Mouse (Mus musculus): ENCODE measurements at regions not wholly inside any gene's neighbourhood (a gene's known extent, or its start where the extent isn't known, plus 50 kb on each side); places are given as distances from the start of the nearest gene placed in this dataset.
A peak's percentile ranks its signal among the peaks of the same experiment; 100 is the strongest.
"Not testable (repeated sequence)": the region's sequence is repeated elsewhere in the genome, so short reads cannot be mapped to it uniquely, and the experiment has no call there.

GRCm38 (mm10) chr4:49958275-49958674 is 112.7 kb upstream of the Grin3a start:
- peak; percentile 45 for DNase-seq (ENCODE audit: low read depth)

GRCm38 (mm10) chr4:49956855-49957254 is 111.3 kb upstream of the Grin3a start:
- DNase-seq (ENCODE audit: low read depth) = peak; percentile 5

- no peak for DNase-seq (ENCODE audit: low read depth)
Measured at GRCm38 (mm10) chr4:49946306-49946705, 100.8 kb upstream of the Grin3a start.

- peak; percentile 21 for DNase-seq (ENCODE audit: low read depth)
Measured at GRCm38 (mm10) chr4:49937471-49937870, 91.9 kb upstream of the Grin3a start.

GRCm38 (mm10) chr4:49929636-49930035 is 84.1 kb upstream of the Grin3a start:
- DNase-seq (ENCODE audit: low read depth) = not testable (repeated sequence)

- DNase-seq (ENCODE audit: low read depth) = no peak
Measured at GRCm38 (mm10) chr4:49927045-49927444, 81.5 kb upstream of the Grin3a start.

GRCm38 (mm10) chr4:49914221-49914620 is 68.7 kb upstream of the Grin3a start:
- DNase-seq (ENCODE audit: low read depth) = no peak

- no peak for DNase-seq (ENCODE audit: low read depth)
Measured at GRCm38 (mm10) chr4:49913636-49914035, 68.1 kb upstream of the Grin3a start.

Measured in 416B (cell line).